Mouse (Mus musculus) embryonic facial prominence, embryonic 11.5 days (tissue): ENCODE results near the gene Lrrc39. TPM values are rescaled to one million over a fixed set of nuclear protein-coding genes. Genes with fewer than 3 reads are reported as not detected.

ENCODE experiments used
- ATAC-seq: fragments of 200-750 bp; cut with Nextera tagmentation; replicated peaks from 2 replicates; pipeline ENCODE4 v1.8.0; 2017; ENCODE audit warnings: low read depth; ENCODE audit not compliant: insufficient number of reproducible peaks, low FRiP score, low TSS enrichment
- DNase-seq: peaks from one replicate; pipeline ENCODE4 v3.0.0-alpha.2; 2015; ENCODE audit warnings: low spot score
- H3K27ac ChIP-seq: fragments of 300-500 bp; sonication (generic); replicated peaks from 2 replicates; pipeline ENCODE4 v1.5.1; 2014; ENCODE audit warnings: mild to moderate bottlenecking, low read depth, low read length, control low read depth
- H3K27me3 ChIP-seq: fragments of 300-500 bp; sonication (generic); 2 replicates; pipeline ENCODE4 v1.6.1; 2014; ENCODE audit warnings: mild to moderate bottlenecking, low read length, moderate library complexity, mixed read lengths; ENCODE audit not compliant: control insufficient read depth, insufficient read depth
- H3K36me3 ChIP-seq: fragments of 300-500 bp; sonication (generic); replicated peaks from 2 replicates; pipeline ENCODE4 v1.6.1; 2014; ENCODE audit warnings: low read depth, mild to moderate bottlenecking, low read length, moderate library complexity, mixed read lengths; ENCODE audit not compliant: control insufficient read depth, insufficient read depth
- H3K4me1 ChIP-seq: fragments of 300-500 bp; sonication (generic); 2 replicates; pipeline ENCODE4 v1.6.1; 2014; ENCODE audit warnings: low read length, mixed read lengths; ENCODE audit not compliant: control insufficient read depth, insufficient read depth
- H3K4me2 ChIP-seq: fragments of 300-500 bp; sonication (generic); 2 replicates; pipeline ENCODE4 v1.6.1; 2014; ENCODE audit warnings: low read depth, mild to moderate bottlenecking, control low read depth, low read length, moderate library complexity
- H3K4me3 ChIP-seq: fragments of 300-500 bp; sonication (generic); 2 replicates; pipeline ENCODE4 v1.5.1; 2014; ENCODE audit warnings: low read depth, low read length, control low read depth
- H3K9ac ChIP-seq: fragments of 300-500 bp; sonication (generic); replicated peaks from 2 replicates; pipeline ENCODE4 v1.6.1; 2014; ENCODE audit warnings: mild to moderate bottlenecking, control low read depth, low read length
- H3K9me3 ChIP-seq: fragments of 300-500 bp; sonication (generic); replicated peaks from 2 replicates; pipeline ENCODE4 v1.6.1; 2016; ENCODE audit warnings: mild to moderate bottlenecking, low read length, inconsistent platforms, mixed read lengths; ENCODE audit not compliant: control insufficient read depth
- WGBS: fragments of 180-500 bp; shearing (Covaris S2); extraction: QIAGEN DNeasy Blood & Tissue Kit; methylation state at CpG from one replicate; pipeline ENCODE4 v1.1.7; 2014; 5-methylcytosine and 5-hydroxymethylcytosine counted together
- polyA plus RNA-seq: library from polyadenylated mRNA; unstranded; fragments of >200 nt; fragmentation: Nextera tagmentation; extraction: Ambion mirVana; gene quantifications from 2 replicates; pipeline ENCODE4 v1.2.1, GENCODE M21; 2014

The Lrrc39 gene
- polyA plus RNA-seq, 1 experiment from 2014 or later, result 0.84 TPM

DNA sequence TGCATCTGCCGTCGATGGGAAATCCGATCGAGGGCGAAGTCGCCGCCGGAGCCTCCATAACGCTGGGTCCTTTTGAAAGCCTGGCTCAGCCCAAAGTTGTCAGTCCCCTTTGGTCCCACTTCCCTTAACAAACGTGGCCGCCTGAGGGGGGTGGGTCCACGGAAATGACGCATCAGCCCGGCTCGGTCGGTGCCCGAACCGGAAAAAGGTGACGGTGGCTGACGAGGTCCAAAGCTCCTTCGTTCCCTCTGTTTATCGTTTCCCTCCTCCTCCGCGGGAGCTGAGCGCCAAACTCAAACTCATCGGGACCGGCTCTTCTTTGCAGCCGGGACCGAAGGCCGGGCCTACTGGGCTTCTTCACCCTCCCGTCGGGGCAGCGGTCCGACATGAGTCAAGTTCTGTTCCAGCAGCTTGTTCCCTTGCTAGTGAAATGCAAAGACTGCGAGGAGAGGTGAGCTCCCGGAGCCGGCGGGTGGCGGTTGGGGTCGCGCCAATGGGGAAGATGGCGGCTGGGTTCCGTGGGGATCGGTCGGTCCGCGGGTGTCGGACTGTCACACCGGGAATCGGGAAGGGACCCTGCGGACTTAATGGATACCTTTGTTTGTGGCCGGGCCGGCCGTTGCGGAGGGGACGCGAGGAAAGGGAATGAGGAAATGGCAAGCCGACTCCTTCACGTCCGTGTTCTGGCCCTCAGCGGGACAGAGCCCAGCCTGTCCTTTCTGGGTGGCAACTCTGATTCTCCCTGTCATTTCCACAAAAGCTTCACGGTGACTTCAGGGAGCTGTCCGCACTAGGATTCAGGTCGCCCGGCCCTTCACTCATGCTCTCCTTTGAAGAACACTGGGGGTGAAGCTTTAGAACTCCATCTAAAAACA is 32.2 kb downstream of the Lrrc39 start, which contains the start of gene Sass6:
Gene Sass6, plus strand, starts transcription at position 255 of the 875 bp plus-strand sequence.
- peak within 1 kb of the TSS; percentile 48 for H3K27ac ChIP-seq
- H3K4me2 ChIP-seq, result peak within 1 kb of the TSS; percentile 62
- peak within 1 kb of the TSS; percentile 75 for H3K9ac ChIP-seq
- no peaks in the 10 kb centered on the region; the same call in 1 of the 2 replicates for H3K36me3 ChIP-seq
- peak within 1 kb of the TSS; percentile 79 for H3K4me3 ChIP-seq
- WGBS, result under 1% methylated on average over 65 of the region's 65 CpGs
- H3K9me3 ChIP-seq, result no peaks in the 10 kb centered on the region
- no peaks in the 10 kb centered on the region for H3K4me1 ChIP-seq
- H3K27me3 ChIP-seq, result no peaks in the 10 kb centered on the region
- peak; percentile 99 for DNase-seq
- ATAC-seq, result peak; percentile 96

- Histone ChIP-seq H3K4me1 (no peaks in the 10 kb centered on the region), H3K36me3 (no peaks in the 10 kb centered on the region), H3K9me3 (no peaks in the 10 kb centered on the region), H3K4me2 (peak overlapping the region; percentile 62), H3K4me3 (peak overlapping the region; percentile 79), H3K27ac (no peak overlapping the region), H3K9ac (peak overlapping the region; percentile 75), H3K27me3 (no peaks in the 10 kb centered on the region)
- peak; percentile 17 for DNase-seq
- 9% methylated on average over 10 of the region's 10 CpGs for WGBS
- no peak for ATAC-seq
These were observed 32.8 kb downstream of the Lrrc39 start for GRCm38 (mm10) chr3:116595603-116595991.

DNA sequence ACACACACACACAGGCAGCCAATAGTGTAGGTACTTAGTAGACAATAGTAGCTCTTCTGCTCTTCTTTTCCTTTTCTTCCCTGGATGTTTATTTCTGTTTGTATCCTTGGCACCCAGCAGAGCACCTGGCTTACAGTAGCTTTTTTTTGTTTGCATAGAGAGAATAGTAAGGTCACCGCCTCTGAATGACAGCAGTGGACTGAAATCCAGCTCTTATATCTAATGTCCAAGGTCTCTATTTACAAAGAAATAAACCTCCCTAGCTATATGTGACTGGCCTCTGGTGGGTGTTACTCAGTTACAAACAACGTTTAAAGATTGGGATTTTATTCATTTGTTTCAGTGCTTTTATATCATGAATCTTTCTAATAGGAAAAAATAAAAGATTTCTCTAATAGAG is 36.9 kb downstream of the Lrrc39 start:
- WGBS, result 83% methylated on average over 2 of the region's 2 CpGs
- H3K9me3 ChIP-seq, result no peaks in the 10 kb centered on the region
- H3K9ac ChIP-seq, result no peak overlapping the region
- DNase-seq (no peak), ATAC-seq (no peak)
- H3K4me1 ChIP-seq, result no peaks in the 10 kb centered on the region
- H3K4me2 ChIP-seq, result no peak overlapping the region
- H3K36me3 ChIP-seq, result no peaks in the 10 kb centered on the region
- no peak overlapping the region for H3K4me3 ChIP-seq
- H3K27ac ChIP-seq, result no peak overlapping the region
- H3K27me3 ChIP-seq, result no peaks in the 10 kb centered on the region

- WGBS, result 89% methylated on average over 5 of the region's 5 CpGs
- Histone ChIP-seq H3K27ac (no peak overlapping the region), H3K4me3 (no peak overlapping the region), H3K27me3 (no peaks in the 10 kb centered on the region), H3K36me3 (no peaks in the 10 kb centered on the region), H3K9ac (no peak overlapping the region), H3K9me3 (no peaks in the 10 kb centered on the region), H3K4me2 (no peak overlapping the region), H3K4me1 (no peaks in the 10 kb centered on the region)
- ATAC-seq, result no peak
- DNase-seq, result no peak
These were observed 38.2 kb downstream of the Lrrc39 start for GRCm38 (mm10) chr3:116601005-116601404.

DNA sequence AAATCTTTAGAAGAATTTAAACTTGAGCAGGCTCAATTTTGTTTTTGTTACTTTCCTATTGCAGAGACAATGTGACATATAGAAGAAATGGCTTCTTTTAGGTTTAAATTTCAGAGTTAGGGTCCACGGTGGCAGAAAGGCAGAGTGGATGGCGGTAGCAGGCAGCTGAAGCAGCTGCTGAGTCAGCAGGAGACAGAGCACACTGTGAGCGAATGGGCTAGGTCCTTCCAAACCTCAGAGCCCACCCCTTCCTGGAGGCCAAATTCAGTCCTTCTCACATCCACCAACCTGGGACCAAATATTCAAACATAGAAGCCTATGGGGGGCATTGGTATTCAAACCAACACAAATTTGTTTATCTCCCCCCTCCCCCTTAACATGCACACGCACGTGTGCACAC is 39.0 kb downstream of the Lrrc39 start:
- H3K4me1 ChIP-seq, result no peaks in the 10 kb centered on the region
- H3K4me3 ChIP-seq, result no peak overlapping the region
- H3K4me2 ChIP-seq, result no peak overlapping the region
- ATAC-seq, result no peak
- no peak for DNase-seq
- no peaks in the 10 kb centered on the region for H3K9me3 ChIP-seq
- H3K36me3 ChIP-seq, result no peaks in the 10 kb centered on the region
- no peak overlapping the region for H3K9ac ChIP-seq
- no peaks in the 10 kb centered on the region for H3K27me3 ChIP-seq
- no peak overlapping the region for H3K27ac ChIP-seq
- WGBS, result 88% methylated on average over 5 of the region's 5 CpGs

DNA sequence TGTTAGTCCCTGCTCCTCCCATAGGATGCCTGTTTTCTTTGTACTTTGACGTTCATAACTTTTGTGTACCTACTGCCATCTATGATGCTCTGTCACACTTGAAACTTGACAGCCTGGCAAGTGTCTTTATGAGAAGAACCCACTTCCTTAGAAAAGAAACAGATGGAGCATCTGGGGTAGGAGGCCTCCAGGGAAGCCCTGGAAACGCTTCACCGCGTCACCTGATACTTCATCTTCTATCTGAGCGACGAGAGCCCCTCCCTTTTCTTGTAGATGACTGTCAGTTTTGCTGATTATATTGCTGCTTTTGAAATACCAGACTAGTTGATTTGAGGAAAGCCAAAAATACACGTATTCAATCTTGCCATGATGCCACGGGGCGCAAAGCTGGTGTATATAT is 41.8 kb downstream of the Lrrc39 start:
- H3K36me3 ChIP-seq, result no peaks in the 10 kb centered on the region; the same call in 1 of the 2 replicates
- no peak for ATAC-seq

DNA sequence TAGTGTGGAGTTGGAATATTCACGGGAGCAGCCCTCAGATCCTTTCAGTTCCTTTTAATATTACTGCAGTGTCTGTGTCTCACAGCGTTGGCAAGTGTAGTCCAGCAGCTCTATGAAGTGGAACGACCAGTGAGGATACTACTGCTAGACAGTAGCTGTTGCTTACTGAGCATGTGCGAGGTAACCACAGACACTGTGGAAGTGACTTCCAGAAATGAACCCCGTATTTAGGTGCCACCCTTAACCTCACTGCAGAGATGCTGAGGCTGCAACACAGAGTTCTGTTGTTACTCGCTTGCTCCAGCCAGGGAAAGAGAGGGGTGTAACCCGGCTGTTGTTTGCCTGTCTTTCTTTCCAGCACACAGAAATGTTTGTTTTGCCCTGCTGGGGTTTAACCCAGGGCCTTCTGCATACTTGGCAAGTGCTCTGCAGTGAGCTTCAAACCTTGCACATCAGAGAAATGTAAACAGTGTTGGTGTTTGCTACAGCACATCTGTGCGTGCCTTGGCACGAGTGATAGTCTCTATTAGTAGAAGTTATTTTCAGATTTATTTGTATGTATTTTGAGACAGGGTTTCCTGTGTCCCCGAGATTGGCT is 51.6 kb downstream of the Lrrc39 start, which contains the start of gene Trmt13:
Gene Trmt13, minus strand, starts transcription at position 293 of the 598 bp plus-strand sequence.
- DNase-seq (no peak), ATAC-seq (no peak)
- 81% methylated on average over 10 of the region's 10 CpGs for WGBS
- H3K36me3 ChIP-seq, result no peaks in the 10 kb centered on the region; the same call in 1 of the 2 replicates
- H3K9me3 ChIP-seq, result no peaks in the 10 kb centered on the region
- no peak within 1 kb of the TSS for H3K4me3 ChIP-seq
- no peak within 1 kb of the TSS for H3K27ac ChIP-seq
- H3K4me1 ChIP-seq, result no peaks in the 10 kb centered on the region
- H3K4me2 ChIP-seq, result no peak within 1 kb of the TSS
- no peaks in the 10 kb centered on the region for H3K27me3 ChIP-seq
- H3K9ac ChIP-seq, result no peak within 1 kb of the TSS

More for the DNA sequence above, 41.8 kb downstream of the Lrrc39 start:
- H3K4me2 ChIP-seq, result no peak overlapping the region
- no peak overlapping the region for H3K27ac ChIP-seq
- no peaks in the 10 kb centered on the region for H3K27me3 ChIP-seq
- H3K9me3 ChIP-seq, result no peaks in the 10 kb centered on the region
- 75% methylated on average over 9 of the region's 9 CpGs for WGBS
- DNase-seq, result no peak
- H3K4me3 ChIP-seq, result no peak overlapping the region
- H3K9ac ChIP-seq, result no peak overlapping the region
- no peaks in the 10 kb centered on the region for H3K4me1 ChIP-seq
